Mouse (Mus musculus) lung, postnatal 36 days (tissue): Measurements from ENCODE around the gene Sfswap.

Experiments used
- DNase-seq: peaks from one replicate; pipeline ENCODE4 v3.0.0; 2022; ENCODE audit warnings: mixed read lengths

Gene Sfswap

DNA sequence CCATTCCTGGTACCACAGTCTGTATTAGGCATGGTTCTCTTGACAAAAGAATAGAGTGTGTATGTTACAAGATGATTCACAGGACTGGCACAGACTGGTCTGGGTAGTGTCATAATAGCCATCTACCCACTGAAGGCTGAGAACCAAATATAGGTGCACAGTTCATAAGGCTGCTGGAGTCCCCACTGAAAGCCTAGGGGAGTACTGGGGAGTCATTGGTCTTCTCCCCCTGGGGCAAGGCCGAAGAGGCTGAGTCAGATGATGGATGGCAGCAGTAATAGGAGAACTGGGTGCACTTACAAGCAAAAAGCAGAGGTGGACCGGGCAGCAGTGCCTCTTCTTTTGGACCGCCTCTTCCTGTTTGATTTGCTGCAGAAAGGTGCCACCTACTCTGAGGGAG is 32.7 kb downstream of the Sfswap start:
- DNase-seq: no peak

DNA sequence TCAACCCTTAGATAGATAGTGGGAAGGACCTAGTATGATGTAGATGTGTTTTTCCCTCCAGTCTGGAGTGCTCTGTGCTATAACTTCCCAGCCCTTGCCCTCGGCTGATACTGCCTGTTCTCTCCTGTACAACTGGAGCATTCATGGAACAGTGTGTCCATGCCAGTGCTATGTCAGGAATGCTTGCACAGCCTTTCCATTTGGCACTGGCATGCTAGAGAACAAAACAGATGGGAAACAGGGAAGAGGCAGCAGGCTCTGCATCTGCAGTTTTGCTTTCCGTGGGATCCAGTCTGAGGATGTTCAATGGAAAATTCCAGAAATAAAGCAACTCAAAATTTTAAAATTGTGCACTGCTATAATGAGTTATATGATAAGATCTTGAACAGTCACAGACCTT is 33.5 kb downstream of the Sfswap start:
- DNase-seq: peak; percentile 70

DNA sequence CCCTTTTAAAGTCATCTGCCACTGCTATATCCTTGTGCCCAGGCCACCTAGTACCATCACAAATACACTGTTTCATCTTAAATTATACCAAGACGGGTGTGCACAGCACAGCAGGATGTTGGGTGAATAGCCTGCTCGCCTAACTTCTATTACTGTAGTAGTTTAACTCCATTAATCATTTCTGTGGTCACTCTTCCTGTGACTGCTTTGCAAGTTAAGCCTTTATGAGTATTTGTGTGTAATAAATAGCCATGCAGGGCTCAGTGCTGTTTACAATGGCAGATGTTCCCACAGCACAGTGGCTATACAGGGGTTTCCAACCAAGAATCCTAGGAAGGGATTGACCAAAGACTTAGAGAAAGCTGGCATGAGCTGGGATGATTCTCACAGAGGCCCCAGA is 34.0 kb downstream of the Sfswap start:
- DNase-seq: no peak

DNA sequence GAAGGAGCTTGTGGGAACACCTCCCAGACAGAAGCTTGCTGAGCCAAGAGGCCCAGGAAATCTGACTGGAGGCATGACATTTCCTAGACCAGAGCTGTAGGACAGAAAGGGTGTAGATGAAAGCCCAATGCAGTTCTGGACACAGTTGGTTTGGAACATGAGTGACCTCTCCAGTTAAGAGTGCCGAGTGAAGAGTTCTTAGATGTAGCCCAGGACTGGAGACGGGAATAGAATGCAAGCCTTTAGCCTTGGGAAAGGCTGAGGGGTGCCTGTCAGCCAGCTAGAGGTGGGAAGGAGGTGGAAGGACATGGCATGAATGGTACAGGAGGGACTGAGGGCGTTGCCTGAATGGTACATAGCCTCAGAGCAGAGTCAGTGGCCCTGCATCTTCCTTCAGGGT is 34.4 kb downstream of the Sfswap start:
- no peak for DNase-seq

DNA sequence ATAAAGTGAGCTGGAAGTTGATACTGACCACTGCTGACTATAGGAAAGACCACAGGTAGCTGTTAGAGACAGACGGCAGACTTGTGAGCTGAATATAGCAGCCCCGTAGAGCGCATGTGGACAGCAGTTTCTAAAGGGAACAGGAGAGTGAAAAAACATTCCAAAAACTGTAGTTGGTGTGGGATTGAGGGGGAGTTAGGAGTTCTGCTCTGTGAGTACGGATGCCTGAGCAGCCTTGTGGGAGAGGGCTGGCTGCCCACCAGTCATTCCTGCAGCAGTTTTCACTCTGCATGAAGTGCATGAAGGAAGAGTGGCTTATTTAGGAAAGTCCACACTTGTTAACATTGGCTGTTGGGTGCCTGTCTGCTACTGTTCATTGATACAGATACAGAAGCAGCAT is 37.8 kb downstream of the Sfswap start:
- DNase-seq: no peak

DNA sequence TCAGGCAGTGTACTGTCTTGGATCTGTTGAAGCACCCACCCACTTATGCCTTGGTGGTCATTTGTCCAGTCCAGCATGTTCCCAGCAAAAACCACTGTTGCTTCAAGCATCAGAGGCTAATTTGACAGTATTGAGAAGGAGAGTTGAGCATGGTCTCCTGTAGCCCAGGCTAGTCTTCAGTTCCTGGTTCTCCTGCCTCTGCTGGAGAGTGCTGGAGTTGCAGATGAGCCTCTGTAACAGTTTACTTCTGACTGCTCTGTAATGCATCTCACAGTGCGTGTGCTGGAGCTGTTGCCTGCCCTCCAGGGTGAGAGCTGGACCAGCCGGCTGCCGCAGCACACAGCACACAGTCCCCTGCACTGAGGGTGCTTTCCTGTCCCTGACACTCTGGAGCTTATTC is 41.2 kb downstream of the Sfswap start:
- no peak for DNase-seq

DNA sequence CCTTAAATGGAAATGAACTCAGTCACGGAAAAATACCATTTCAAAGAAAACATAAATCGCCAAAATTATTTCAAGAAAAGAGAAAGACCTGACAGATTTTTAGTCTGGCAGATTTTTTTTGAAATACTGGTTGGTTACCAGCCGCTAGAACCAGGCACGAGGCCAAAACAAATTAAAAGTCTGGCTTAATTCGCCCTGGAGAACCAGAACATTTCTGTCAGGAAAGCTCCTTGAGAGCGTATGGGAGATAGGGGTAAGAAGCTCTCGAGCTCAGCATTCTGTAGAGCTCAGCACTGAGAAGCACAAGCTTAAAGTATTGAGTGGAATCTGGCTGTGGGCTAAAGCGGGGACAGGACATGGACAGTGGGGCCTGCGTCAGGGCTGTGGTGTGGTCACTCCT is 44.8 kb downstream of the Sfswap start:
- no peak for DNase-seq

DNA sequence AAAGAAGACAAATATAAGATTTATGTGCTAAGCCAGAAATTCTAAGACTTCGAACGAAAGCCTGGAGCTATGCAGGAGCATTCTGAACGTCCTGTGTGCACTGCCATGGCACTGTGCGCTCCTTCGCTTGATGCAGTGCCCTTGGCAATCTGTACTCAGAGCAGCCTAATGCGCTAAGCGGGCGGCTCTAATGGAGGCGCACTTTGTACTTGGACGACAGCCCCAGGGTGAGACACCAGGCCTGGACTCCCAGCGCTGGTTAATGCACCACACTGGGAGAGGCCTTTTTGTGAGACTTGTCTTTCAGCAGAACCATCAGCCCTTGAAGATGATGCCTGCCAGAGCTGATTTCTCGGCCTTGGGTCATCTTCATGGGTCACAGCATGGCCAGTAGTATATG is 48.7 kb downstream of the Sfswap start:
- DNase-seq: no peak

DNA sequence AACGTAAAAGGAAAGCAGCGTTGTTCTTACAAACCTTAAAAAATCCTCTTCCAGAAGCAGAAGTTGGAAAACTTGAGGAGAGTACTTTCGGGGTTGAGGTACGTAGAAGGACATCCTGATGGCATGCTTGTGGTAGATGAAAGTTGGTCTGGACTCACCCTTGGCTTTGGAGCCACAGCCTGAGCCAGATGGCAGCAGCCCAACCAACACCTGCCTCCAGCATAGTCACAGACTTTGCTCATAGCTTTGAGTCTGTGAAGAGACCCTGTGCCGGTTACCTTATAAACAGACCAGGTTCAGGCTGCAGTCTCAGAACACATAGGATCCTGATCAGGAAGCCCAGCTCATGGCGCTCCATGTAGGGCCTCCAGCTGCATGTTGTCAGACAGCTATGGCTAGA is 49.8 kb downstream of the Sfswap start:
- DNase-seq: no peak

DNA sequence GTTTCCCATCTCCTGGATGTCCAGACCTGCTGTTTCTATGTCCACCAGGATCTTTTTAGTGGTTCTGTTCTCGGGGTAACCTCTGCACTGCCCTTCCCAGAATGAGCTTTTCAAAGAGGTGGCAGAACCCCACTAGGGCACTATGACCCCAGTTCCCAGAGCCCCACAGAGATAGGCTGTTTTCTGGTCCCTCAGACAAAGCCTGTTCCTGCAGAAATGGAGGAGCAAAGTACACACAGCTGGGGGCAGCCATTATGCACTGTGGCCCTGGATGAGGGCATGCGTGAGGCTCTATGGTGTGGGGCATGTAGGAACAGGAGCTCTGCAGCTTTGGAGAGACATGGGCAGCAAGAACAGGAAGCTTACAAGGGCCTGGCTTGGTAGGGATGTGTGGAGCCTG is 51.0 kb downstream of the Sfswap start:
- no peak for DNase-seq

DNA sequence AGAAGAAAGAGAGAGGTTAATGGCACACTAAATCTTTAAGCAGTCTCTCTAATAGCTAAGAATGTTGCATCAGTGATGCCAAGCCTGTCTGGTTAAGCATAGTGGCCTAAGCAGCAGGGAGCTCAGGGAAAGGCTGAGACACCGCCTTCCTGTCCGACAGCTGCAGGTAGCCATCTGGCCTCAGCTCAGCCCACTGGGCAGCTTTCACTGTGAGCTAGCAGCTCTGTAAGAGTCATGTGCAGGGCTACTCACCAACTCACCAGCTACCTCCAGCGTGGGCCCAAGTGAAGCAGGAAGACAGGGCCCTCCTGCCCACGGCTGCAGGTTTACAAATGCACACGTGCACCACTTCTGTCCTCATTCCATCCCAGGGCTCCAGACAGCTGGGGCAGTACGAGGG is 52.6 kb downstream of the Sfswap start:
- no peak for DNase-seq

DNA sequence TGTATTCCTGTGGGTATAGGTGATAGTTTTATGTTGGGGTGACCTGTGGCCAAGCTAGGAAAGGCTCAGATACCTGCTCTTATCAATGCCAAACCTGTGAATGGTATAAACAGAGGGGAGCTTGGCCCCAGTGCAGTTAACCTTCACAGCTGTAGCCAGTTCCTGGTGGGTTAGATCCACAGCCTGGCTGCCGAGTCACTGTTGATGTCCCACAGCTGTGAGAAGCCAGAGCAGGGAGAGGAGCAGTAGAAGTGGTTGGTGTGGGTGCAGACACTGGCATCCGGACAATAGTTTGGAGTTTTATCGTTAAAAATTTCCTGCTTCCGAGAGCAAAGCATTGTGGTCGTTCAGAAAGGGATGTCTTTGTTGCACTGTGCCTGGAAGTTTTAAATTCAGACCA is 57.6 kb downstream of the Sfswap start:
- no peak for DNase-seq

DNA sequence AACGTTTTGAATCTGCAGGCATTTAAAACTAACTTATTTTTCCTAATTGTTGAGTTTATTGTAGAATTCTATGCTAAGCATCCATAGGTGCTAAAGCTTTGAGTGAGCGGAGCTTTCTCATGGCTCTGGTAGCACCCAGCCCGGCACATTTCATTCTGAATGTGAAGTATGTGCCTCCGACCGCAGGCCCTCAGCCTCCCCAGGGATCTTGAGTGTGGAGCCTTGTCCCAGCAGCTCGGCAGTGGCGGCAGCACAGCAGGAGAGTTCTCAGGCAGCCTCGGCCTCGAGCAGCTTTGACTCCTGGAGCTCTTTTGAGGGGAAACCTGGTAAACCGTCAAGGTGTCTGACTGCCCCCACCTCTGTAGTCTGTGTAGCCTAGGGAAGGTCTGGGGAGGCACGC is 58.3 kb downstream of the Sfswap start:
- no peak for DNase-seq

DNA sequence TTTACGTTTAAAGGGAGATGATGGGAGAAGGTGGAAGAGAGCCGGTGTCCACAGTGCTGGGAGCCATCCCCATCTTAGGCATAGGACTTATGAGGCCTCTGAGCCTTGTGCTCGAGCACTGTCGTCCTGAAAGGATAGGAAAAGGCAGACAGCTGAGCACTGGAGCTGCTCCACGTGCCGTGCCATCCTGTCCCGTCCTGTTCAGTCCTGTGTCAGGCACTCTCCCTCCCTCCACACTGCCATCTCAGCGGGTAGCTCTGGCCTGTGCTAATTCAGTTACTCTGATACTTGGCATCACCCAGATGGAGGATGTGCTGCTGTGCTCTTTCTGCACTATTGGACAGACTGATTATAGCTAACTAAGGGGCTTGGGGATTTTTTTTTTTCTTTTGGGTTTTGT is 61.3 kb downstream of the Sfswap start:
- no peak for DNase-seq

DNA sequence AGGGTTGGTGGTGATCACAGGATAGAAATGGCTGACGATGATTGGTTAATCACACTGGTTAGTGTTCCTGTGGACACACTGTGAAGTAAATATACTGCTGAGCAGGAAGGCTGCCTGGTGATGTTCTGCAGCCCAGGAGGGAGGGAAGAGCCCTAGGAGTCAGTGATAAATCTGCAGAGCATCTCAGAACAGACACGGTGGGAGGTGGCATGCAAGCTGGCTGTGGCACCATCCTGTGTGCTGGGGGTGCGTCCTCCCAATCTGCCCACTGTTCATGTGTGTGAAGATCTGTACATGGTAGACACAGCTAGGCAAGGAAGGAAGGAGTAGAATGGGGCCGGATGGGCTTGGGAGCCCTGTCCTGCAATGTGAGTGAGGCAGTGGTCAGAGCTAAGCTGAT is 67.6 kb downstream of the Sfswap start:
- no peak for DNase-seq

DNA sequence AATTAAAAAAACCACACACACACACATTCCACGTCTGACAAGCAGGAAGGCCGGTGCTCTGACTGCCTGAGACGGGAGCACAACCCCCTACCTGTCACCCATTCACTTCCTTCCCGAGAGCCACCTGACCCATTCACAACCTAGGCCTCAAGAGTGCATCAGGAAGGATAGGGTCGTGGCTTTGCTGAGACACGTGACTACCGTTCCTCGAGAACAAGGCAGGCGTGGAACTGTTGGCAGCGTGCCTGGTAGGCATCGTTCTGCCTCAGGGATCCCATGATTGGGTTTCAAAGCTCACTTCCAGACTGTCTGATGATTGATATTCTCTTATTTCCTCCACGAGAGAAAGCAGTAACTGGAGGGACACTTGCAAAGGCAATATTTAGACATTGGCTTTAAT is 77.2 kb downstream of the Sfswap start:
- no peak for DNase-seq

DNA sequence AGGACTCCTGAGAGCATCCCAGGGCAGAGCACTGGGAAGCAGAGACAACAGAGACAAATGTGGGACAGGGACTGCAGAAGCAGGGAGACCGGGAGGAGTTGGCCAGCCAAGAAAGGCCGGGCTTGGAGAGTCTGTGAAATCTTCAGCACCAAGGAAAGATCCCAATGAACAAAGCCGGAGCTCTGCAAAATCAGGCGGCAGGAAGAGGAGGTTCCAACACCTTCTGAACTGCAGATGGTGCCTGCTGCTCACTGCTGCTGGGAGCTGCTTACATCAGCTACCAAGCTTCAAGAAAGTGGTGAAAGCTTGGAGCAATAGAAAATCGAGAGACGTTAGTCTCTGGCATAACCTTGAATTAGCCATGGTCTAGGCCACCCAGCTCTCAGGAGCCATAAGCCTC is 79.0 kb downstream of the Sfswap start:
- DNase-seq: no peak

DNA sequence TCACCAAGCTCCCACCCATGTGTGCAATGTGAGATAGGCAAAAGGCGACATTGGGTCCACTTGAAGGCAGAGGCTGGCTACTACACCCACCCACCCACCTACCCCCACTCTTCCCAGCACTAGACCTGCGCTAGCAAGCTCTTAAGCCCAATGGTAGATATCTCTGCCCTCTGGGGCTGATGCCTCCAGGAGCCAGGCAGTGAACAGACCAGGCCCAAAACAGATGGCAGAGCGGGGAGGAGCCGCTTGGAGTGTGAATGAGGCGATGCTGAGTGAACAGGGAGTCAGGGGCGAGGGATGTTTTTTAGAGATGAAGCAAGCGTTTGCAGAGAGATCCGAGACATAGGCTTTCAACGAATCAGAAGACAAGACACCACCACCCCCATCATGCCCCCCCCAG is 79.6 kb downstream of the Sfswap start:
- no peak for DNase-seq

DNA sequence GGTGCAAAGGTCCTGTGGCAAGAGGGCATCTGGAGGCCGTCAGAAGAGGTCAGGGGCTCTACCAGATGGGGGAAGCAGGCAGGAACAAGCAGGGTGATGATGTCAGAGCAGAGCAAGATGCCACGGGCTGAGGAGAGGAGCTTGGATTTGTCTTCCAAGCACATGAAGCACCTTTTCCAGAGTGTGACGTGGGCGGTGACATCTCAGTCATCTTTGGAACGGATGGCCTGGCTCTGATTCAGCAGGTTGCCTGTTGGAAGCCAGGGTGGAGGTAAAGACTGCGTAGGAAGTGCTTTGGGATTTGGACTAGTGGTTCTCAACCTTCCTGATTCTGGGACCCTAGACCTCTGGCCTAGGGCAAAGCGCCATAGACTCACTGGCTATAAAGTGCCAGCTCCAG is 80.0 kb downstream of the Sfswap start:
- DNase-seq: no peak

DNA sequence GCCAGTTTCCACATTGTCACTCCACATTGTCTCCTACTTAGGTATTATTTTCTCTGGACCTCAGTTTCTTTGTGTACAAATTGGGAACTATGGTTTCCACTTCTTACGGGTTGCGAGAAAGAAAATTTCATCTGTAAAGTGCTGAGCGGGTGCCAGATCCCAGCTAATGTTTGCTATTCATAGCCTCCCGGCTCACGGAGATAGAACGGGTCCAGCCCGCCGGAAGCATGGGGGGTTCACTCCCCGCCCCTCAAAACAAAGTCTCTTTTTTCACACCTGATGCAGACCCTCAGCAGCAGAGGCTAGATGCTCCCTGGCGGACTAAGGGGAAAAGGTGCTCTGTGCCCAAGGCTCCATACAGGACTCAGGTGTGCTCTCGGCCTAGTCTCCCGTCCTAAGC is 82.3 kb downstream of the Sfswap start:
- DNase-seq: no peak

DNA sequence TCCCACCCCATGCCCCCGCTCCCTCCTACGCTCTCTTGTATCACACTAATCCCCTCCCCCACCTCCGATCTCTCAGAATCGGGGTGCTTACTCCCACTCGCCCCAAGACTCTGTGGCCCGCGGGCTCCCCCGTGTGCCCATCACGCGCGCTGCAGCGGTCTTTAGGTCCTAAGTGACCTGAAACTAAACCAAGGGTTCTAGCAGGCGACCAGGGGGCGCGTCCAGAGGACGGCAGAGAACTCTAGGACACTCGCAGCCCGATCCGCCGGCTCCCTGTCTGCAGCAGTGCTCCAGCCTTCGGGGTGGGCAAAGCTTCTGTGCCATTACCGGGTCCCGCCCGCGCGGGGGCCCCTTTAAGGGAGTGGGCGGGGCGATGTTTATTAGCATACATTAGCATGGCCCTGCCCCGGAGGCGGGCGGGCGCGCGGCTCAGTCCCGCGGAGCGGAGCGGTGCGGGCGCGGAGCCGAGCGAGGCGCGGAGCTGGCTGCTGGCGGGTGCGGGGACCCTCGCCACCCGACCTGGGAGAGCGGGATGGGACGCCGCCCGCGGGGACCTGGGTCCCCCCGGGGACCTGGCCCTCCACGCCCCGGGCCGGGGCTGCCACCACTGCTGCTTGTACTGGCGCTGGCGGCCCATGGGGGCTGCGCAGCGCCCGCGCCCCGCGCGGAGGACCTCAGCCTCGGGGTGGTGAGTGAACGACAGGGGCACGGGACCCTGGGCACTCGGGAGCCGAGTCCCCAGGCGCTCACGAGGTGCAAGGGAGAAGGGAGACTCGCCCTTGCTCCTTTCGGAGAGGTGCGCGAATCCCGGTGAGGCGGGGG is 83.0 kb downstream of the Sfswap start, which contains the start of gene Mmp17:
Gene Mmp17, plus strand, starts transcription at position 409 of the 822 bp plus-strand sequence.
- DNase-seq: peak; percentile 92

DNA sequence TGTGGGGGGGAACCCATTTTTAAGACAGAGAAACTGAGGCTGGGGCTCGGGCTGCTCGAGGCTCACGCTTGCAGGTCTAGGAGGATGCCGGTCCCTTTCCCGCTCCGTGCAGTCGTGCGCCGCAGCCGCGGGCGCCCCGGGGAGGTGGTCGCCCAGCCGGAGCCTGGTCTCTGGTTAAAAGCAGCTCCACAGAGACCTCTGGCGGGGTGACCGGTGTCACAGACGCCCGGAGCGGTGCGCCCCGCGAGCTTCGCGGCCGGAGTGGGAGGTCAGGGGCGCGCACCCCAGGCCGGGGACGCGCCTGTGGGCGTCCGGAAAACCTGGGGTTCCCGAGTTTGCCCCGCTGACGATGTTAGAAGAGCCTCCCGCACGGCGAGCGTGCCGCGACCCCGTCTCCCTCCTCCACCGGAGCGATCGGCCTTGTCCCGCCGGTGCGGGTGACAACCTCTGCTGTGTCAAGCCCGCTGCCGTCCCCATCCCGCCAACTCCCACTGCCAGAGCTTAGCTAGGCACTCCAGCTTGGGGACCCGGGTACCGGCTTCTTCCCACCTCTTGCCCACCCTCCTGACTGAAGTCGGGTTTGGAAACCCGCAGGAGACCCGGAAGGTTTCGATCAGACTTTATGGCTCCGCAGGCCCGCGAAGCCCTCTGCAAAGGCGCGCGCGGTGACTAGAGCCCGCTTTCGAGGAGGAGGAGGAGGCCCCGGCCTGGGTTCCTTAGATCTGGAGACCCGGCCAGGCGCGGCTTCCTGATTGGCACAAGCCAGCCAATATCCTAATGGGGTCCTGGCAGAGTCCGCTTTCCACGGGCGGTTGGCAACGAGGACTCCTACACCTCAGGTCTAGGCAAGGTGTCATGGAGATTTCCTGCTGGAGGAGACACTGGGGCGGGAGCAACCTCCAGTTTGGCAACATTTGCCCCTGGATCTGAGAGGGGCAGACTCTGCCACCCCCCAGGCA is 83.8 kb downstream of the Sfswap start:
- DNase-seq: peak; percentile 11

DNA sequence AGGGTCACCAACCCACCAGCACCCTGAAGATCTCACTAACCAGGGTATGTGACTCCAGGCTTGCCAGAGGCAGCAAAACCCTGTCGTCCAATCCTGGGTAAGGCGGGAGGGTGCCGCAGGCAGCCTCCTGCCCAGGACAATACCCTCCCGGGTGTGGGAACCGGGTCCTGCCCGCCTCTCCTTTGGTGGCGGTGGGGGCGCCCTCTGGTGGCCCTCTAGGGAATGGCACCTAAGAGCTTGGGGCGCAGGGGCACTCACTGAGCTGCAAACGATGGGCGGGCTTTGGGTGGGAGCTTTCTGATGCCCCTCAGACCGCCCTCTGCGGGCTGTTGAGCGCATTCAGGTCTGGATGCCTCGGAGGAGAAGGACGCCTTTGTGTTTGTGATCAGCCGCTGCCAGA is 85.0 kb downstream of the Sfswap start:
- peak; percentile 83 for DNase-seq

DNA sequence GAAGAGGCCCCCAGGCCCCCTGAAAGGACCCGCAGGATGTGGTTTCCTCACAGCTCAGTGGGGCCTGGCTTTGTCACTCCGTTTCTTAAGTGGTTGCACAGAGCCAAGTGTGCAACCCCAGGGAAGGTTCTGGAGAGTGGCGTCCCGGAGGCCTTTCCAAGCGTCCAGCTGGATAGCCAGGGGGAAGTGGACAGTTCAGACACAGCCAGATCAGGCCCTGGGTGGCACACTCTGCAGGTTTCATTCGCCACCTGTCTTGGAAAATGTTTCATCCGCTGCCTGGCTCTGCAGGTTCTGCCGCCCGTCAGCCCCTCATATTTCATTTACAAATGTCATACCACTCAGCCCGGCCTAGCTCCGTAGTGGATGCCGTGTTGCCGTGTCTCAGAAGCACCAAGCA is 85.5 kb downstream of the Sfswap start:
- no peak for DNase-seq
